Mouse (Mus musculus) induced T-regulatory cell, adult 2 months (primary cell): ENCODE data around the gene Vgll4.

Source experiments
- DNase-seq: peaks from one replicate; pipeline ENCODE4 v3.0.0-alpha.2; 2012; ENCODE audit warnings: low read depth

Gene Vgll4

GRCm38 (mm10) chr6:114842131-114842530 is 127.7 kb downstream of the Vgll4 start:
- no peak for DNase-seq

- DNase-seq, result no peak
Measured at GRCm38 (mm10) chr6:114840012-114840411, 129.8 kb downstream of the Vgll4 start.

- DNase-seq, result no peak
Measured at GRCm38 (mm10) chr6:114838872-114839271, 130.9 kb downstream of the Vgll4 start.

- no peak for DNase-seq
Measured at GRCm38 (mm10) chr6:114836433-114836832, 133.4 kb downstream of the Vgll4 start.

- no peak for DNase-seq
Measured at GRCm38 (mm10) chr6:114835752-114836151, 134.0 kb downstream of the Vgll4 start.

GRCm38 (mm10) chr6:114835344-114835743 is 134.4 kb downstream of the Vgll4 start:
- no peak for DNase-seq

- no peak for DNase-seq
Measured at GRCm38 (mm10) chr6:114833791-114834346, 135.9 kb downstream of the Vgll4 start.

- no peak for DNase-seq
Measured at GRCm38 (mm10) chr6:114833058-114833685, 136.6 kb downstream of the Vgll4 start.

GRCm38 (mm10) chr6:114831807-114832206 is 138.0 kb downstream of the Vgll4 start:
- DNase-seq, result no peak

GRCm38 (mm10) chr6:114829660-114830438 is 139.9 kb downstream of the Vgll4 start:
- DNase-seq, result no peak

- no peak for DNase-seq
Measured at GRCm38 (mm10) chr6:114826889-114827288, 142.9 kb downstream of the Vgll4 start.

GRCm38 (mm10) chr6:114821646-114822045 is 148.1 kb downstream of the Vgll4 start:
- no peak for DNase-seq

GRCm38 (mm10) chr6:114819971-114820481 is 149.8 kb downstream of the Vgll4 start:
- no peak for DNase-seq

GRCm38 (mm10) chr6:114818471-114818870 is 151.3 kb downstream of the Vgll4 start:
- no peak for DNase-seq

- DNase-seq, result no peak
Measured at GRCm38 (mm10) chr6:114817948-114818347, 151.8 kb downstream of the Vgll4 start.

GRCm38 (mm10) chr6:114814882-114815650 is 154.7 kb downstream of the Vgll4 start:
- peak; percentile 54 for DNase-seq

- DNase-seq, result no peak
Measured at GRCm38 (mm10) chr6:114814199-114814881, 155.5 kb downstream of the Vgll4 start.

- no peak for DNase-seq
Measured at GRCm38 (mm10) chr6:114812779-114813178, 157.0 kb downstream of the Vgll4 start.

GRCm38 (mm10) chr6:114812322-114812721 is 157.5 kb downstream of the Vgll4 start:
- no peak for DNase-seq
